Mouse (Mus musculus): ENCODE results near the gene Fbxo7. TPM values are rescaled to one million over a fixed set of nuclear protein-coding genes. Genes with fewer than 3 reads are reported as not detected.

Gene Fbxo7
- polyA plus RNA-seq (2021; fragmentation: Nextera tagmentation), result 35.8 and 41.1 TPM in 2 replicates
- long read RNA-seq, experiment 1, full-length matches to known transcripts, result 253 of 282 reads
- long read RNA-seq, experiment 1, partial matches to known transcripts, result 14 of 282 reads
- long read RNA-seq, experiment 1, other reads (novel, unspliced or antisense), result 15 of 282 reads
- long read RNA-seq, experiment 2, full-length matches to known transcripts, result 39 of 52 reads
- long read RNA-seq, experiment 2, partial matches to known transcripts, result 9 of 52 reads
- long read RNA-seq, experiment 2, other reads (novel, unspliced or antisense), result 4 of 52 reads

DNA sequence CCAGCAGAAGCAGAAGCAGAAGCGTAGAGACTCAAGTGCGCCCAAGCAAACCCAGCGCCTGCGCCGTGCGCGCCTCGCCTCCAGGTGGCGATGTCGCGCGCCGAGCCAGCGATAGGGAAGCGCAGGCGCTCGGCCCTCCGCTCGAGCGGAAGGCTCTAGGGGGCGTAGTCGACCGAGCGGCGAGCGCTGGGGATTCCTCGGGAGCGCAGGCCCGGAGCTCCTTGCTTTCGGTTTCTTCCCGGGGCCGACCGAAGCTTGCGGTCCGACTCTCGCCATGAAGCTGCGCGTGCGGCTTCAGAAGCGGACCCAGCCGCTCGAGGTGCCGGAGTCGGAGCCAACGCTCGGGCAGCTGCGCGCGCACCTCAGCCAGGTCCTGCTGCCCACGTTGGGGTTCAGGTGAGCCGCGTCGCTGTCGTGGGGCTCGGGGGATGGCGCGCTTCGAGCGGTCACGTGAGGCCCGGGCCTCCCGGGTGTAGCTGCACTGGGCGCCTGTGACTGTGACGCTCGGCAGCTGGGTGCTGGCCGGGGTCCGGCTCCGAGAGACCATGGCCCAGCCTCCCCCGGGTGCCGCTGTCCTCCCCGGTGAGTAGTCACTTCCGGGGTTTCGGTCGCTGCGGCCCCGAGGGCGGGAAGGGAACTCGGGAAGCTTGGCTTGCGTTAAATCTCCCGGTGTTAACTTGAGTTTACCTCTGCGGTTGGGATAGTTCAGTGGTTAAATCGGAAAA, at the start of gene Fbxo7:
Gene Fbxo7, plus strand, starts transcription at position 224 of the 725 bp plus-strand sequence.

DNA sequence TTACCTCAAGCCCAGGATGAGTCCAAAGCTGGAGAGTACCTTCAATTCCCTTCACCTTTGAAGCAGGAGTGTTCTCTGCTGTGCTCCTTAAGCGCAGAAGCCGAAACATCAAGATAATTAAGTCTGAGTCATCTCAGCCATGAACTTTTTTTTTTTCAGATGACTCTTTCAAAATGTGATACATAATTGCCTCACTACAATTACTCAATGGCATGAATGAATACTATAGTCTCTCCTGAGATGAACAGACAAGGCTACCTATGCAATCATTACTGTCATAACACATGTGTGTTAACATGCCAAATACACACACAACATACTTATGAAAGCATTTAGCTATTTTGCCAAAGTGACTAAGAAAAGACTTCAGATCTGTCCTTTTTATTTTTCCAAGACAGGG, 10.0 kb upstream of the Fbxo7 start, which contains the start of gene Bpifc:
Gene Bpifc, minus strand, starts transcription at position 115 of the 400 bp plus-strand sequence.

Other genes starting within 250 kb of the Fbxo7 start
- gene Pwp1, start 192.5 kb upstream of the Fbxo7 start, polyA plus RNA-seq (2021; fragmentation: Nextera tagmentation), result 17.9 and 22.0 TPM in 2 replicates
- gene Prdm4, start 104.8 kb upstream of the Fbxo7 start, polyA plus RNA-seq (2021; fragmentation: Nextera tagmentation), result 4.2 and 9.5 TPM in 2 replicates
- gene Ascl4, start 94.3 kb upstream of the Fbxo7 start, polyA plus RNA-seq (2021; fragmentation: Nextera tagmentation), result 0.11 and 0.12 TPM in 2 replicates
- 112 and 113 TPM in 2 replicates for gene Rtcb, start 64.1 kb upstream of the Fbxo7 start, polyA plus RNA-seq (2021; fragmentation: Nextera tagmentation)
- 0.04 TPM in 1 of 2 replicates, not detected in the other for gene Bpifc, start 10.1 kb upstream of the Fbxo7 start, polyA plus RNA-seq (2021; fragmentation: Nextera tagmentation)